In the genomic region with DNA sequence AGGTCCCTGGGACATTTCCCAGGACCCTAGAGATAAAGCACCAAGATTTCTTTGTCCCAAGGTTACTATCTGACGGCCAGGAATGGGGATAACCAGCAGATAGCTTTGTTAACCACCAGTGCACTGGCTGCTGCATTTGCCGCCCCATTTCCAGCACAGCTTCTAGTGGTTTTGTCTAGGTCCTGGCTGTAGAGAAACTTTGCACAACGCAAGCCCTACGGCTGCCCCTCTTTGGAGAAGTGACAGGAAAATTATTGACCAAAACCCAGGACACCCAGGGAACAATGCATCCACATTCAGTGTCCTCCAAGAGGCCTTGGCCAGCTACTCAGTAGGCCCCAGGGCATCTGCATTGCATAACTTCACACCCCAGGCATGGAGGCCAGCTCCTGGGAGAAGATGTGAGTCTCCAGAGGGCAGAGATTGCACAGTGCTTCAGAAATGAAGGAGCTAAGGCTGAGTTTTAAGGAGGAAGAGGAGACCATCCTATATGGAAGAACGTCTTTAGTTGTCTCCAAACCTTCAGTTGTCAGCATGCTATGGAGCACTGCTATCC, we compare ENCODE assay signal across 11 mouse cellular contexts. TPM values are rescaled to one million over a fixed set of nuclear protein-coding genes. Genes with fewer than 3 reads are reported as not detected.
DNase-seq lines count a peak whose midpoint lies in the region; ATAC-seq and TF ChIP-seq lines count a peak whose summit lies in the region.
"Had no signal": no experiment of that assay in that cellular context is flagged by ENCODE, and none has a peak within 500 bp of the region (broad histone marks: within the 10 kb centered on the region; RNA-seq: fewer than 3 reads in every experiment).

No protein-coding gene starts in this region.

- no peak for TF ChIP-seq POLR2A in kidney, adult 2 months (IDR thresholded peaks at IDR 0.05; ENCODE audit: low read depth, low read length)

- WGBS in kidney, embryonic 16.5 days = 88% methylated on average over 5 of the region's 5 CpGs
- 92% methylated on average over 5 of the region's 5 CpGs for WGBS in kidney, adult 2 months
- WGBS in hindbrain, embryonic 14.5 days = 57% methylated on average over 5 of the region's 5 CpGs
- WGBS in neural tube, embryonic 13.5 days = 54% methylated on average over 5 of the region's 5 CpGs

- no peak overlapping the region for H3K9ac ChIP-seq in kidney, embryonic 16.5 days (replicated peaks; ENCODE audit: low read length)
- H3K9ac ChIP-seq in hindbrain, embryonic 14.5 days = 0 out of 2 replicates have a peak overlapping the region, but pooled peaks have one; percentile 85
- peak overlapping the region; percentile 92; the same call in 1 of the 2 replicates for H3K9ac ChIP-seq in neural tube, embryonic 13.5 days
- H3K9ac ChIP-seq: liver, postnatal 0 days had no signal

- DNase-seq in adrenal gland, adult 2 months = peak; percentile 47
- no peak for DNase-seq in adrenal gland, adult 8-10 months
- no peak for DNase-seq in kidney, adult 2 months
- no peak for DNase-seq in hindbrain, embryonic 14.5 days (ENCODE audit: low spot score)
- DNase-seq in cerebellum, postnatal 25 days = no peak
- DNase-seq: cerebellum, postnatal 36 days; liver, postnatal 0 days had no signal

- H3K4me2 ChIP-seq in kidney, embryonic 16.5 days (replicated peaks; ENCODE audit: low read depth, low read length) = 0 out of 2 replicates have a peak overlapping the region, but pooled peaks have one; percentile 71
- peak overlapping the region; percentile 58 for H3K4me2 ChIP-seq in hindbrain, embryonic 14.5 days (replicated peaks)
- peak overlapping the region; percentile 77 for H3K4me2 ChIP-seq in neural tube, embryonic 13.5 days

- TF ChIP-seq CTCF in kidney, adult 2 months (conservative IDR thresholded peaks at IDR 0.05; ENCODE audit: insufficient read depth, insufficient read length, low read depth, low read length) = no peak

- no peak overlapping the region for H3K27ac ChIP-seq in kidney, embryonic 16.5 days (ENCODE audit: low read length)
- no peak overlapping the region for H3K27ac ChIP-seq in kidney, adult 2 months (ENCODE audit: insufficient read depth, low read depth, low read length)
- H3K27ac ChIP-seq in hindbrain, embryonic 14.5 days = no peak overlapping the region
- H3K27ac ChIP-seq in neural tube, embryonic 13.5 days (replicated peaks) = peak overlapping the region; percentile 94

- H3K4me1 ChIP-seq in kidney, embryonic 16.5 days (ENCODE audit: insufficient read depth, low read length) = peaks cover 49% of the 10 kb centered on the region
- H3K4me1 ChIP-seq in kidney, adult 2 months (ENCODE audit: control insufficient read depth, insufficient read depth, low read length) = peaks cover 12% of the 10 kb centered on the region; the same call in 1 of the 2 replicates
- peaks cover 35% of the 10 kb centered on the region for H3K4me1 ChIP-seq in hindbrain, embryonic 14.5 days (replicated peaks; ENCODE audit: control insufficient read depth, insufficient read depth, low read length)
- H3K4me1 ChIP-seq in neural tube, embryonic 13.5 days (replicated peaks) = peaks cover 80% of the 10 kb centered on the region

- no peaks in the 10 kb centered on the region for H3K27me3 ChIP-seq in kidney, embryonic 16.5 days (ENCODE audit: insufficient read depth, low read length)
- no peaks in the 10 kb centered on the region for H3K27me3 ChIP-seq in kidney, adult 2 months (replicated peaks; ENCODE audit: control insufficient read depth, insufficient read depth, low read length)
- H3K27me3 ChIP-seq in hindbrain, embryonic 14.5 days (ENCODE audit: control insufficient read depth, insufficient read depth, low read length) = no peaks in the 10 kb centered on the region
- H3K27me3 ChIP-seq in neural tube, embryonic 13.5 days = no peaks in the 10 kb centered on the region

- no peak for ATAC-seq in kidney, embryonic 16.5 days (ENCODE audit: low FRiP score, low TSS enrichment)
- ATAC-seq in hindbrain, embryonic 14.5 days (ENCODE audit: low FRiP score) = no peak
- ATAC-seq in neural tube, embryonic 13.5 days (ENCODE audit: low read depth) = no peak
- ATAC-seq in megakaryocyte progenitor cell, adult 5-6 weeks (replicated peaks; ENCODE audit: poor library complexity) = no peak
- ATAC-seq: liver, postnatal 0 days had no signal

- no peak overlapping the region for H3K4me3 ChIP-seq in kidney, embryonic 16.5 days (ENCODE audit: low read length)
- no peak overlapping the region for H3K4me3 ChIP-seq in kidney, adult 2 months (ENCODE audit: insufficient read depth, low read depth, low read length)
- peak overlapping the region; percentile 87; the same call in 1 of the 2 replicates for H3K4me3 ChIP-seq in hindbrain, embryonic 14.5 days (replicated peaks; ENCODE audit: low read length)
- H3K4me3 ChIP-seq in neural tube, embryonic 13.5 days = peak overlapping the region; percentile 81
- H3K4me3 ChIP-seq: megakaryocyte, embryonic 14.5 days had no signal

- no peaks in the 10 kb centered on the region for H3K36me3 ChIP-seq in kidney, embryonic 16.5 days (ENCODE audit: insufficient read depth, low read length)
- H3K36me3 ChIP-seq in kidney, adult 2 months (ENCODE audit: control insufficient read depth, insufficient read depth, low read length) = no peaks in the 10 kb centered on the region
- no peaks in the 10 kb centered on the region for H3K36me3 ChIP-seq in hindbrain, embryonic 14.5 days (replicated peaks; ENCODE audit: control insufficient read depth, insufficient read depth)
- H3K36me3 ChIP-seq in neural tube, embryonic 13.5 days = no peaks in the 10 kb centered on the region

- 0 out of 2 replicates have a peak, but pooled peaks cover 5% of the 10 kb centered on the region for H3K9me3 ChIP-seq in kidney, embryonic 16.5 days (ENCODE audit: low read length)
- no peaks in the 10 kb centered on the region for H3K9me3 ChIP-seq in hindbrain, embryonic 14.5 days (ENCODE audit: control insufficient read depth, low read length)
- H3K9me3 ChIP-seq in neural tube, embryonic 13.5 days = no peaks in the 10 kb centered on the region

RNA-seq across cellular contexts. Expression of gene Sh3bp4, which starts 3.2 kb away (rescaled TPM):
- 10 to 100 TPM; 16.4 to 21.3 TPM for total RNA-seq in adrenal gland, adult 2 months (2021)
- 11.8 and 13.7 TPM in 2 replicates for polyA plus RNA-seq in adrenal gland, adult 2 months (2012; rRNA removed)
- 10 to 100 TPM; 19.5 to 29.4 (median 26.4) TPM for total RNA-seq in adrenal gland, adult 8-10 months (2022)
- 29.1 and 29.8 TPM in 2 replicates for polyA plus RNA-seq in kidney, embryonic 16.5 days (2015; fragmentation: Nextera tagmentation; extraction: Ambion mirVana)
- 14.8 and 18.1 TPM in 2 replicates for polyA plus RNA-seq in kidney, adult 2 months (2012; rRNA removed)
- 15.5 and 15.7 TPM in 2 replicates for polyA plus RNA-seq in hindbrain, embryonic 14.5 days (2014; fragmentation: Nextera tagmentation; extraction: Ambion mirVana)
- polyA plus RNA-seq in neural tube, embryonic 13.5 days (2015; fragmentation: Nextera tagmentation; extraction: Ambion mirVana) = 23.3 and 24.6 TPM in 2 replicates
- 0.24 and 0.27 TPM in 2 replicates for total RNA-seq in megakaryocyte progenitor cell, adult 5-6 weeks (2015)
- 0.03 TPM in 1 of 2 replicates, not detected in the other for total RNA-seq in megakaryocyte progenitor cell, adult 5-6 weeks (2017)

Comparison
In these comparisons a context has a peak if more than half of its experiments do, and no peak if none do; other contexts are left out.
1. H3K4me3 ChIP-seq: peak in hindbrain, embryonic 14.5 days (single experiment) and neural tube, embryonic 13.5 days (single experiment); none in kidney, embryonic 16.5 days (single experiment) and kidney, adult 2 months (single experiment).
2. Peak in every context shown above with its lines, with median percentiles within 50 percentile points of each other: H3K4me2 ChIP-seq.